Mouse (Mus musculus): ENCODE results near the gene Thra. TPM values are rescaled to one million over a fixed set of nuclear protein-coding genes. Genes with fewer than 3 reads are reported as not detected.

The Thra gene
- polyA plus RNA-seq (2015; fragmentation: Nextera tagmentation; extraction: Ambion mirVana), result 24.0 and 24.5 TPM in 2 replicates

DNA sequence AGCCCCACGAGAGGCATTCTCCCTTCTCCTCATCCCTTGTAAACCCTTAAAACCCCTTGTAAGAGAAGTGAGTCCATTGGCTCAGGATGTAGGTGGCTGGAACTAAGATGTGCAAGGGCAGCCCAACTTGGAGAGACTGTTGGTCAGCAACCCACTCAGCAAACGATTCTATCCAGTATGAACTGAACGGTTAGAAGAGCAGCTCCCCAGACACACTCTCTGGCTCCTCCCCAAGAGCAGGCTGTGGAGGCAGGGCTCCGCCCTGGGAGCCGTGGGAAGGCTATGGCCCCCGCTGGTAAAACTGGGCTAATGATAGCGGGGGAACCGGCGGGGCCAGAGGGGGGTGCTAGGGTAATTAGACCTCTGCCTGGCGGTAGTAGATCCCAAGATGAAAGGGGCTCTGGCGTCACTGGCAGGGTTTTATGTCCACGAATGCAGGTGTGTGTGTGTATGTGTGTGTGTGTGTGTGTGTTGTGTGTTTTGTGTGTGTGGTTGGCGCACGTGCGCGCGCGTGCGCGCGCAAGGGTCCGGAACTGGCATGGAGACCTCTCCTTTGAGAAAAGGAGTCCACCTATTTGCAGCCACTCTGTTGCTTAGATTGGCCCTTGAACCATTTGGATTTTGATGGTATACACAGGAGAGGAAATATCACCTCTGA, at the start of gene Thra:
Gene Thra (plus strand): TSS at position 246 of the 658 bp plus-strand sequence.
- peaks cover 20% of the 10 kb centered on the region for H3K4me1 ChIP-seq (replicated peaks; ENCODE audit: control insufficient read depth, insufficient read depth)
- TF ChIP-seq CTCF (IDR thresholded peaks at IDR 0.05; ENCODE audit: low read depth) (peak; percentile 25; the same call in 1 of the 2 replicates), EP300 (optimal IDR thresholded peaks at IDR 0.05) (no peak)
- 1% methylated on average over 22 of the region's 22 CpGs for whole genome bisulfite sequencing
- H3K27me3 ChIP-seq (ENCODE audit: control insufficient read depth, insufficient read depth, low read length), result no peaks in the 10 kb centered on the region
- H3K9me3 ChIP-seq (ENCODE audit: control insufficient read depth, low read length), result no peaks in the 10 kb centered on the region
- peak; percentile 62 for ATAC-seq (ENCODE audit: low FRiP score, low TSS enrichment)
- peak within 1 kb of the TSS; percentile 98 for H3K9ac ChIP-seq (ENCODE audit: low read length)
- peak within 1 kb of the TSS; percentile 99 for H3K27ac ChIP-seq (replicated peaks)
- H3K4me3 ChIP-seq (ENCODE audit: low read depth, low read length), result peak within 1 kb of the TSS; percentile 98
- DNase-seq (ENCODE audit: low spot score), result peak; percentile 78
- no peaks in the 10 kb centered on the region for H3K36me3 ChIP-seq (ENCODE audit: control insufficient read depth, insufficient read depth, low read length)
- H3K4me2 ChIP-seq (replicated peaks; ENCODE audit: low read depth), result peak within 1 kb of the TSS; percentile 87

GRCm38 (mm10) chr11:98693201-98693600, 47.2 kb upstream of the Thra start:
- peak; percentile 42 for DNase-seq (ENCODE audit: low spot score)
- no peak for TF ChIP-seq CTCF (IDR thresholded peaks at IDR 0.05; ENCODE audit: low read depth)
- no peak for TF ChIP-seq EP300 (optimal IDR thresholded peaks at IDR 0.05)
- no peak overlapping the region for H3K4me2 ChIP-seq (replicated peaks; ENCODE audit: low read depth)
- H3K27ac ChIP-seq (replicated peaks), result no peak overlapping the region
- no peaks in the 10 kb centered on the region for H3K27me3 ChIP-seq (ENCODE audit: control insufficient read depth, insufficient read depth, low read length)
- peaks cover 44% of the 10 kb centered on the region for H3K36me3 ChIP-seq (ENCODE audit: control insufficient read depth, insufficient read depth, low read length)
- 65% methylated on average over 13 of the region's 13 CpGs for WGBS
- no peak overlapping the region for H3K4me3 ChIP-seq (ENCODE audit: low read depth, low read length)
- H3K9ac ChIP-seq (ENCODE audit: low read length), result no peak overlapping the region
- H3K4me1 ChIP-seq (replicated peaks; ENCODE audit: control insufficient read depth, insufficient read depth), result no peaks in the 10 kb centered on the region
- H3K9me3 ChIP-seq (ENCODE audit: control insufficient read depth, low read length), result no peaks in the 10 kb centered on the region
- ATAC-seq (ENCODE audit: low FRiP score, low TSS enrichment), result no peak

- Histone ChIP-seq H3K27ac (replicated peaks) (no peak overlapping the region), H3K4me1 (replicated peaks; ENCODE audit: control insufficient read depth, insufficient read depth) (no peaks in the 10 kb centered on the region), H3K9me3 (ENCODE audit: control insufficient read depth, low read length) (no peaks in the 10 kb centered on the region), H3K9ac (ENCODE audit: low read length) (no peak overlapping the region), H3K4me2 (replicated peaks; ENCODE audit: low read depth) (no peak overlapping the region), H3K27me3 (ENCODE audit: control insufficient read depth, insufficient read depth, low read length) (no peaks in the 10 kb centered on the region), H3K4me3 (ENCODE audit: low read depth, low read length) (no peak overlapping the region), H3K36me3 (ENCODE audit: control insufficient read depth, insufficient read depth, low read length) (peaks cover 44% of the 10 kb centered on the region)
- WGBS, result 92% methylated on average over 8 of the region's 9 CpGs
- ATAC-seq (ENCODE audit: low FRiP score, low TSS enrichment), result no peak
- no peak for DNase-seq (ENCODE audit: low spot score)
- TF ChIP-seq CTCF (IDR thresholded peaks at IDR 0.05; ENCODE audit: low read depth) (no peak), EP300 (optimal IDR thresholded peaks at IDR 0.05) (no peak)
Observed at GRCm38 (mm10) chr11:98693746-98694145, 46.7 kb upstream of the Thra start.

DNA sequence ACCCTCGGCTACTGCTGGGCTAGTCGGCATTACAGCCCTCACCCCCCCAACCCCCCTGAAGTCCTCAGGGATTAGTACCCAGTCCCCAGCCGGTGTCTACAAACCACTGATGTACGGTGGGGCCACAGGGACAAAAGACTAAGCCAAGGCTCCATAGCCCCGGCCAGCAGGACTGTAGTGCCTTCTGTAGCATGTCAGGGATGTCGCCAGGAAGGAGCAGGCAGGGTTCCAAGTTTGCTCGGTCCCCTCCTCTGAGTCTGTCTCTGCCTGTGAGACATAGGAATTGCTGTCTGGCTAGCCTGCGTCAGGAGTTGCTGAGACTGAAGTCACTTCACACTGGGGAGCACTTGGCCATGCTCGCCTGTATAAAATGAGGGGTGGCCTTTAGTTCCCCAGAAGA, 46.1 kb upstream of the Thra start:
- H3K9me3 ChIP-seq (ENCODE audit: control insufficient read depth, low read length), result no peaks in the 10 kb centered on the region
- no peak for DNase-seq (ENCODE audit: low spot score)
- no peak for ATAC-seq (ENCODE audit: low FRiP score, low TSS enrichment)
- H3K4me1 ChIP-seq (replicated peaks; ENCODE audit: control insufficient read depth, insufficient read depth), result no peaks in the 10 kb centered on the region
- no peaks in the 10 kb centered on the region for H3K27me3 ChIP-seq (ENCODE audit: control insufficient read depth, insufficient read depth, low read length)
- H3K9ac ChIP-seq (ENCODE audit: low read length), result no peak overlapping the region
- no peak overlapping the region for H3K4me2 ChIP-seq (replicated peaks; ENCODE audit: low read depth)
- no peak for TF ChIP-seq CTCF (IDR thresholded peaks at IDR 0.05; ENCODE audit: low read depth)
- no peak for TF ChIP-seq EP300 (optimal IDR thresholded peaks at IDR 0.05)
- H3K36me3 ChIP-seq (ENCODE audit: control insufficient read depth, insufficient read depth, low read length), result peaks cover 44% of the 10 kb centered on the region
- WGBS, result 78% methylated on average over 9 of the region's 9 CpGs
- H3K4me3 ChIP-seq (ENCODE audit: low read depth, low read length), result no peak overlapping the region
- H3K27ac ChIP-seq (replicated peaks), result no peak overlapping the region

GRCm38 (mm10) chr11:98695408-98695807, 45.0 kb upstream of the Thra start:
- Histone ChIP-seq H3K9ac (ENCODE audit: low read length) (no peak overlapping the region), H3K36me3 (ENCODE audit: control insufficient read depth, insufficient read depth, low read length) (peaks cover 35% of the 10 kb centered on the region), H3K9me3 (ENCODE audit: control insufficient read depth, low read length) (no peaks in the 10 kb centered on the region), H3K27ac (replicated peaks) (no peak overlapping the region), H3K4me2 (replicated peaks; ENCODE audit: low read depth) (no peak overlapping the region), H3K4me1 (replicated peaks; ENCODE audit: control insufficient read depth, insufficient read depth) (no peaks in the 10 kb centered on the region), H3K4me3 (ENCODE audit: low read depth, low read length) (no peak overlapping the region), H3K27me3 (ENCODE audit: control insufficient read depth, insufficient read depth, low read length) (no peaks in the 10 kb centered on the region)
- no peak for ATAC-seq (ENCODE audit: low FRiP score, low TSS enrichment)
- 64% methylated on average over 14 of the region's 14 CpGs for WGBS
- no peak for DNase-seq (ENCODE audit: low spot score)
- TF ChIP-seq EP300 (optimal IDR thresholded peaks at IDR 0.05) (no peak), CTCF (IDR thresholded peaks at IDR 0.05; ENCODE audit: low read depth) (no peak)

DNA sequence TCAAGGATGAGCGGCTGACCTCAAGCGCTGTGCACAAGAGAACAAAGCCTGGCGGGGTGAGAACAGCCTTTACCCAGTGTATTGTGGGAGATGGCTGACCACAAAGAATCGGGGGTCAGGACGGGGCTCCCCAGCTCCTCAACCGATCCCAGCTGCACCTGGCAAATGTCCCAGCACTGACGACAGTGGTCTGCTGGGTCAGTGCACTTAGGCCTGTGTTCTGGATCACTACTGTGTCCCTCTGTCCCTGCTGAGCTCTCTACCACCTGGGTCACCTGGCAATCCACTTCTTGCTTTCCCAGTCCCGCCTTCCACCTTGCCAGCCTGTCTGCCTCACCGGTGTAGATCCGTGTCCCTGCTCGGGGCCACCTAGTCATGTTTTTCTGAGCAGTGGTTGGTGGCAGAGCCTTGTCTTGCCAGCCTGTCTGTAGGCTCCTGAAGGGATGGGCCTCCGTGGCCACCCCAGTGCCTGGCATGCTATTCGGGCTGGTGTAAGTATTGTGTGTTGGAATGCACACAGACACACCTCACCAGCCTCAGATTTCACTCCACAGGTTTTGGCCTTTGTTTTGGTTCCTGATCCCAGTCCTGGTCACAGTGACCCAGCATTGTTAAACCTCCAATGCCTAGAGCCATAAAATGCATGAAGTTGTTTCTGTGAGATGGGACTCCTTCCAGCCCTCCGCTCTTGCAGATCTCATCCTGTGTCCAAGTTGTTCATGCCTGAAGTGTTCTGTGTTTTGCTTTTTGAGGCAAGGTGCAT, 43.8 kb upstream of the Thra start:
- ATAC-seq (ENCODE audit: low FRiP score, low TSS enrichment) (peak; percentile 6; the same call in 1 of the 2 replicates), DNase-seq (ENCODE audit: low spot score) (peak; percentile 21)
- Histone ChIP-seq H3K4me1 (replicated peaks; ENCODE audit: control insufficient read depth, insufficient read depth) (no peaks in the 10 kb centered on the region), H3K27me3 (ENCODE audit: control insufficient read depth, insufficient read depth, low read length) (no peaks in the 10 kb centered on the region), H3K9me3 (ENCODE audit: control insufficient read depth, low read length) (no peaks in the 10 kb centered on the region), H3K27ac (replicated peaks) (no peak overlapping the region), H3K9ac (ENCODE audit: low read length) (no peak overlapping the region), H3K4me2 (replicated peaks; ENCODE audit: low read depth) (no peak overlapping the region), H3K4me3 (ENCODE audit: low read depth, low read length) (no peak overlapping the region), H3K36me3 (ENCODE audit: control insufficient read depth, insufficient read depth, low read length) (peaks cover 29% of the 10 kb centered on the region)
- no peak for TF ChIP-seq EP300 (optimal IDR thresholded peaks at IDR 0.05)
- no peak for TF ChIP-seq CTCF (IDR thresholded peaks at IDR 0.05; ENCODE audit: low read depth)
- 69% methylated on average over 14 of the region's 14 CpGs for WGBS

Measured in stomach, postnatal 0 days (tissue).